Mouse (Mus musculus): ENCODE measurements around the gene Gm1043. TPM values are rescaled to one million over a fixed set of nuclear protein-coding genes. Genes with fewer than 3 reads are reported as not detected.

Gene Gm1043
- polyA plus RNA-seq, 1 experiment from 2014 or later, result 0.05 TPM

DNA sequence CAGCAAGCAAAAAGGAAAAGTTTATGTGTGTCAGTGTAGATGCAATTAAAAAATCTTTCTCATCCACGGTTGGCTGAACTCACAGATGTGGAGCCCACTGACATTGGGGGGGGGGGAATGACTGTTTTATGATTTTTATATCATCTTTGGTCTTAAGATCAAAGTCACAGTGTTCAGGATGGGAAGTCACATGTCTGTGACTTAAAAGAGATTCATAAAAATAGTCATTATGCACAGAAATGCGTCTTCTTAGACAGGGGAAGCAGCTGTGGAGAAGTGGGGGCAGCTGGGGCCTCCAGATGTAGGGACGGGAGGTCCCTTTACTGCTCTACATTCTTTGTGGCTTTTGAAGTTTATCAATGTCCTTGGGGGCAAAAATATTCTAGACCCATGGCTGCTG lies 28.7 kb upstream of the Gm1043 start:
- H3K4me1 ChIP-seq (ENCODE audit: control insufficient read depth, insufficient read depth, low read length), result no peaks in the 10 kb centered on the region
- no peak overlapping the region for H3K27ac ChIP-seq (ENCODE audit: low read length)
- 64% methylated on average over 3 of the region's 3 CpGs for WGBS
- H3K9me3 ChIP-seq (replicated peaks; ENCODE audit: control insufficient read depth, low read length), result no peaks in the 10 kb centered on the region
- no peaks in the 10 kb centered on the region for H3K27me3 ChIP-seq (ENCODE audit: control insufficient read depth, insufficient read depth, low read length)
- no peak overlapping the region for H3K4me3 ChIP-seq (replicated peaks; ENCODE audit: low read length)
- no peaks in the 10 kb centered on the region for H3K36me3 ChIP-seq (ENCODE audit: control insufficient read depth, insufficient read depth, low read length)
- no peak for ATAC-seq (ENCODE audit: insufficient read depth, low FRiP score)
- no peak overlapping the region for H3K4me2 ChIP-seq (ENCODE audit: low read depth, low read length)
- no peak overlapping the region for H3K9ac ChIP-seq (ENCODE audit: low read length)

DNA sequence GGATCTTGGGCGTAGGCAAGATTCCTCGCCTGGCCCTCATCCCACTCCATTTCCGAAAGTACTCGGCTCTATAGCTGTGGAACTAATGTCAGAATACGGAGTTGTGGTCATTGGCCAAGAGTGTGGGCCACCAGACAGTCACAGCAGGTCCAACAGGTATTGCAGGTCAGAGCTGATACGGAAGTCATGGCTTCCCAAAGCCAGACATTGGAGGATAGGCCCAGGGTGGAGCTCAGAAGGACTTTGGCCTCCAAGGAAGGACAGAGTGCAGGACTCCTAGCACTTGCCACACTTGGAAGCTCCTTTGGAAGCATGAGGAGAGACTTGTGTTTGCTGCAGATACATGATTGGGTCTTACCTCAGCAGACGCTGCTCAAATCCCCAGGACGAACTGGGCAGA lies 23.6 kb upstream of the Gm1043 start:
- Histone ChIP-seq H3K4me2 (ENCODE audit: low read depth, low read length) (no peak overlapping the region), H3K27me3 (ENCODE audit: control insufficient read depth, insufficient read depth, low read length) (no peaks in the 10 kb centered on the region), H3K4me1 (ENCODE audit: control insufficient read depth, insufficient read depth, low read length) (peaks cover 5% of the 10 kb centered on the region; the same call in 1 of the 2 replicates), H3K9ac (ENCODE audit: low read length) (no peak overlapping the region), H3K36me3 (ENCODE audit: control insufficient read depth, insufficient read depth, low read length) (no peaks in the 10 kb centered on the region), H3K27ac (ENCODE audit: low read length) (peak overlapping the region; percentile 38; the same call in 1 of the 2 replicates), H3K4me3 (replicated peaks; ENCODE audit: low read length) (no peak overlapping the region), H3K9me3 (replicated peaks; ENCODE audit: control insufficient read depth, low read length) (no peaks in the 10 kb centered on the region)
- whole genome bisulfite sequencing, result 74% methylated on average over 8 of the region's 8 CpGs
- ATAC-seq (ENCODE audit: insufficient read depth, low FRiP score), result peak; percentile 81

DNA sequence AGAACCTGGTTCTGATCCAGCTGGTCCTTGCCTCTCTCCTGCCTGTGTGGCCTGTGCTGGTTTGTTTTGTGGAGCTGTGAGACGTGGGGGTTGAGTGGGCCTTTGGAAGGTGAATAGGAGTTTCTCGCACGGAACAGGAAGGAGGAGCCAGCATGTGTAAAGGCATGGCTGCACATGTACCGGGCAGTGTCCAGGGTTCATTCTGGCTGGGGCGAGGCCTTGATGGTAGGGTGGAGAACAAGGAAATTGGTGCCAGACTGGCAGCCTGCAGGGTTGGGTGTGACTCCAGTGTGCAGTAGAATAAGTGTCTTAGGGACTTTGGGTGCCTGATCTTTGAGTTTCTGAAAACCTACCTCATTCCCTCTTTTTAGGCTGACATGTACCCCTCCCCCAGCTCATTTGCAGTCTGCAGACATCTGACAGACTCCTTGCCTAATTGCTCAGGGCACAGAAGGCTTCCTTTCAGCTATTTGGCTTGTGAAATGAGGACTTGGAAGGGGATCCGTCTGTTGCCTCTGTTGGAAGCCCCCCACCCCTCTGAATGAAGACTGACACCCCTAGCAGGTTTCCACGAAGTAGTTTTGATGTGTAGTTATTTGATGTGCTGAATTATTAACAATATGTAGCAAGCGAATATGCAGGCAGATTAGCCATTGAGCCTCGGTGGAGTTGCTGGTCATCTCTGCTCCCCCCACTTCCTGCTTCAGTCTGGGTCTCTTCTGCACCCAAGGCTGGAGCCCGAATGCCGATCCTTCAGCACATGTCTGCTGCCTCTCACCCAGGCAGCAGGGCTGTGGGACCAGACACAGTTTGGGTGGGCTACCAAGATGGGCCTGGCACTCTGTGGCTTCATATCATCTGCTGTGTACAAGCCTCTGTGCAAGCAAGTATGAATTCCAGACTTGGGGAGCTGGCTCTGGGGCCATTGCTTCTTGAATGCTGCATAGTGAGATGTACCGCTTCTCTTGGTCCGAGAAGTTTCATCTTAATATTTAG lies 20.4 kb upstream of the Gm1043 start:
- Histone ChIP-seq H3K4me1 (ENCODE audit: control insufficient read depth, insufficient read depth, low read length) (peaks cover 5% of the 10 kb centered on the region; the same call in 1 of the 2 replicates), H3K4me3 (replicated peaks; ENCODE audit: low read length) (no peak overlapping the region), H3K27me3 (ENCODE audit: control insufficient read depth, insufficient read depth, low read length) (no peaks in the 10 kb centered on the region), H3K27ac (ENCODE audit: low read length) (peak overlapping the region; percentile 73; the same call in 1 of the 2 replicates), H3K9me3 (replicated peaks; ENCODE audit: control insufficient read depth, low read length) (no peaks in the 10 kb centered on the region), H3K36me3 (ENCODE audit: control insufficient read depth, insufficient read depth, low read length) (no peaks in the 10 kb centered on the region), H3K4me2 (ENCODE audit: low read depth, low read length) (no peak overlapping the region), H3K9ac (ENCODE audit: low read length) (no peak overlapping the region)
- peak; percentile 85; the same call in 1 of the 2 replicates for ATAC-seq (ENCODE audit: insufficient read depth, low FRiP score)
- WGBS, result 63% methylated on average over 13 of the region's 13 CpGs

DNA sequence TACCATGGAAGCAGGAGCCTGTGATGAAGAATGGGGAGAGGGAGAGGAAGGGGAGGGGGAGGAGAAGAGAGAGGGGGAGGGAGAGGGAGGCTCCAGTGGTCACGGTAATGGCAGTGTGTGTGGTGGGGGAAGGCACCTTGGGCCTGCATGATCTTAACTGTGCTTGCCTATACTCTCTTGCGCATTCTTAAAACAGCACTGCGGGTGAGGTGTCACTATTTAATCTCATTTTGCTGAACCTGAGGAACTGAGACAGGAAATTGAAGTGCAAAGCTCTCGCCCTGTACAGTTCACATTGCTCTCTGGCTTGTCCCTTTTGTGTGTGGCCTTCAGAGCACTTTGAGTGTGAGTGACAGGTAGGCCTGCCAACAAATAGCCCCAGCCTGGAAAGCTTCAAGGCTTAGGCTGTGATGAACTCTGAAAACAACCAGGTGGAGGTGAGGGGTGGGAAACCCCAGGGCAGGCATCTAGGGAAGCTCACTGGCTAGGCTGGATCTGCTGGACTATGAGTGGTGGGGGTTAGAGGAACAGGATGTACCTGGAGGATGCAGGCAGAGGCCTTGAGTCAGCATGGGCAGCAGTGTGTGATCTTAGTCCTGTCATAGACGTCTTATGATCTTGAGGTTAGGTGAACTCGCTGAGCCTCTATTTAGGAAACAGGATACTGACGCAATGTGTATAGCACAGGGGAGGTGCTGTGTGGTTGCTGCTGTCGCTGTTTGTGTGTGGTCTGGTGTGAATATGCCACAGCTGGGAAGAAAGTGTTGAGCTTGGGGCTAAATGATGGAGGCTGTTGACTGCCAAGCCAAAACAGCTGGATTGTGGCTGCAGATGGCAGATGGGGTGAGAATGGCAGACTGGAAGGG lies 18.2 kb upstream of the Gm1043 start:
- no peaks in the 10 kb centered on the region for H3K9me3 ChIP-seq (replicated peaks; ENCODE audit: control insufficient read depth, low read length)
- WGBS, result 55% methylated on average over 8 of the region's 8 CpGs
- no peaks in the 10 kb centered on the region for H3K27me3 ChIP-seq (ENCODE audit: control insufficient read depth, insufficient read depth, low read length)
- no peak for ATAC-seq (ENCODE audit: insufficient read depth, low FRiP score)
- H3K9ac ChIP-seq (ENCODE audit: low read length), result no peak overlapping the region
- H3K4me2 ChIP-seq (ENCODE audit: low read depth, low read length), result no peak overlapping the region
- no peak overlapping the region for H3K27ac ChIP-seq (ENCODE audit: low read length)
- no peak overlapping the region for H3K4me3 ChIP-seq (replicated peaks; ENCODE audit: low read length)
- no peaks in the 10 kb centered on the region for H3K36me3 ChIP-seq (ENCODE audit: control insufficient read depth, insufficient read depth, low read length)
- H3K4me1 ChIP-seq (ENCODE audit: control insufficient read depth, insufficient read depth, low read length), result peaks cover 5% of the 10 kb centered on the region; the same call in 1 of the 2 replicates

DNA sequence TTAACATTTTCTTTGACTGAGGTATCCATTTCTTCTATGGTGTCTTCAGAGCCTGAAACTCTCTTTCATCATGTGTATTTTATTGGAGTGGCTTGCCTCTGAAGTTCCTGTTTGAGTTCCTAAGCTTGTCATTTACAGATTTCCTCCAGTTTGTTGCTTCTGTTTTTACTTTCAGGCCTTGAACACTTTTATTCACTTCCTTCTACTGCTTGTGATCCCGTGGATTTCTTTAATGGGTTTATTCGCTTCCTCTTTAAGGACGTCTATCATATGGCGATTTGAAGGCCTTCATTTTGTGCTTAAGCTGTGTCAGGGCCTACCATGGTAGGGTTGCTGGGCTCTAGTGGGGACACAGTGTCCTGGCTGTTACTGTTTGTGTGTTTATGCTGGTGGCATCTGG lies 11.5 kb upstream of the Gm1043 start:
- Histone ChIP-seq H3K27me3 (ENCODE audit: control insufficient read depth, insufficient read depth, low read length) (no peaks in the 10 kb centered on the region), H3K4me1 (ENCODE audit: control insufficient read depth, insufficient read depth, low read length) (no peaks in the 10 kb centered on the region), H3K4me3 (replicated peaks; ENCODE audit: low read length) (no peak overlapping the region), H3K9ac (ENCODE audit: low read length) (no peak overlapping the region), H3K9me3 (replicated peaks; ENCODE audit: control insufficient read depth, low read length) (no peaks in the 10 kb centered on the region), H3K27ac (ENCODE audit: low read length) (no peak overlapping the region), H3K4me2 (ENCODE audit: low read depth, low read length) (no peak overlapping the region), H3K36me3 (ENCODE audit: control insufficient read depth, insufficient read depth, low read length) (no peaks in the 10 kb centered on the region)
- 84% methylated on average over 4 of the region's 4 CpGs for WGBS
- ATAC-seq (ENCODE audit: insufficient read depth, low FRiP score), result no peak

DNA sequence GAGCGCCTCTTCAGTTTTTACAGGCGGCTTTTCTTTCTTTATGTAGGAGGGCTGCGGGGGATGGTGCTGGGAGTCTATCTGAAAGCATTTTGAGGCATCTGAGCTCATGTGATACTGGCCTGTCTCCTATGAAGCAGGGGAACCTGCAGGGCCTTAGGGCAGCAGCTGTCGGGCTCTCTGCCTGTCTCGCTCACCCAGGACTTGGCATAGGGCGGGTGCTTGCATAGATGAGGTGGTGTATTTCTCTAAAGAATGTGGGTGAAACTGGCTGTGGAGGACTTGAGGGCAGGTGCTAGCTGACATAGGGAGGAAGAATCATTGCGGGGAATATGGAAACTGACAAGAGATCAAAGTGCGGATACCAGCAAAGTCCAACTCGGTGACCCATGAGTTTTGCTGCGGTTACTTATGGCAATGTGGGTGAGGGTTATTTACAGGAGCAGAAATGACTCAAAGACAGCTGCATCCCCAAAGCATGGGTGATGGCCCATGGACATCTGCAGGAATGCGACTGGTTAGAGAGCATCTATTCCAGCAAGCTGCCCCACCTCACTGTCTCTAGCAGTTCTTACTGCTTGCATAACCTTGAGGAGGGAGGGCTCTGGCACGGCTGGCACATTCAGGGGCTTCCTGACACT lies 8.4 kb upstream of the Gm1043 start:
- ATAC-seq (ENCODE audit: insufficient read depth, low FRiP score), result no peak
- WGBS, result 51% methylated on average over 12 of the region's 12 CpGs
- Histone ChIP-seq H3K4me1 (ENCODE audit: control insufficient read depth, insufficient read depth, low read length) (no peaks in the 10 kb centered on the region), H3K9me3 (replicated peaks; ENCODE audit: control insufficient read depth, low read length) (no peaks in the 10 kb centered on the region), H3K9ac (ENCODE audit: low read length) (no peak overlapping the region), H3K27me3 (ENCODE audit: control insufficient read depth, insufficient read depth, low read length) (no peaks in the 10 kb centered on the region), H3K4me3 (replicated peaks; ENCODE audit: low read length) (no peak overlapping the region), H3K4me2 (ENCODE audit: low read depth, low read length) (no peak overlapping the region), H3K27ac (ENCODE audit: low read length) (no peak overlapping the region), H3K36me3 (ENCODE audit: control insufficient read depth, insufficient read depth, low read length) (no peaks in the 10 kb centered on the region)

DNA sequence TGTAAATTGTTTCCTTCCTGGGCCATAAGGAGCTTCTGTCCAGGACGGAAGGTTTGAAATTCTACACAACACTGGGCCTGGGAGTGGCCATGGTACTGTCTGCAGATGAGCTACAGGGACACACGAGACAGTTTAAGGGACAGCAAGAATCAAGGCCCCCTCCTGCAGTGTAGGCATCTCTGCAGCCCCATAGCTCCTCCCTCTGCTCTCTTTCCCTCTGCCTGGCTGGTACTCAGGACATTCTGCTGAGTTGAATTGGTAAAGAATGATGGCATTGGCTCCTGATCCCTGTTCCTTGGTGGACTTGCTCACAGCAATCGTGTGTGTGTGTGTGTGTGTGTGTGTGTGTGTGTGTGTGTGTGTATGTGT lies 7.9 kb upstream of the Gm1043 start:
- no peak overlapping the region for H3K9ac ChIP-seq (ENCODE audit: low read length)
- H3K4me3 ChIP-seq (replicated peaks; ENCODE audit: low read length), result no peak overlapping the region
- 39% methylated on average over 3 of the region's 3 CpGs for WGBS
- H3K36me3 ChIP-seq (ENCODE audit: control insufficient read depth, insufficient read depth, low read length), result no peaks in the 10 kb centered on the region
- H3K27ac ChIP-seq (ENCODE audit: low read length), result no peak overlapping the region
- no peak overlapping the region for H3K4me2 ChIP-seq (ENCODE audit: low read depth, low read length)
- no peak for ATAC-seq (ENCODE audit: insufficient read depth, low FRiP score)
- H3K27me3 ChIP-seq (ENCODE audit: control insufficient read depth, insufficient read depth, low read length), result no peaks in the 10 kb centered on the region
- H3K9me3 ChIP-seq (replicated peaks; ENCODE audit: control insufficient read depth, low read length), result no peaks in the 10 kb centered on the region
- no peaks in the 10 kb centered on the region; the same call in 1 of the 2 replicates for H3K4me1 ChIP-seq (ENCODE audit: control insufficient read depth, insufficient read depth, low read length)

DNA sequence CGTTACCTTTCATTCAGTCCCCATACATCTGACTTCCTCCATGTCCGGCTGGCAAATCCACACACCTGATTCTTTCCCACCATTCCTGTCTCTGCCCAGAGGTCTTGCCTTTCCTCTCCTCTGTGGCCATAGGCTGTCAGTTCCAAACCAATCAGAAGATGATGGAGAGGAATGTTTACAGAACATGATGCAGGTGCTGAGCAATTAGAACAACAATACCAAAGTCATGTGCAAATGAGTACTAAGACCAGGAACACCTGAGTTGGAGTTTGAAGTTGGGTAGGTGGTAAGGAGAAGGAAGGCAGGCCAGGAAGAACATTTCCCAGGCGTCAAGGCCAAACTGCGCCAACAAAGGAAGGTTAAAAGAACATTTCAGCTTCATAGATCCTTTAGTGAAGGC lies 5.7 kb upstream of the Gm1043 start:
- no peaks in the 10 kb centered on the region for H3K9me3 ChIP-seq (replicated peaks; ENCODE audit: control insufficient read depth, low read length)
- no peak overlapping the region for H3K4me2 ChIP-seq (ENCODE audit: low read depth, low read length)
- no peaks in the 10 kb centered on the region; the same call in none of the 2 replicates for H3K4me1 ChIP-seq (ENCODE audit: control insufficient read depth, insufficient read depth, low read length)
- no peak overlapping the region for H3K27ac ChIP-seq (ENCODE audit: low read length)
- no peaks in the 10 kb centered on the region for H3K36me3 ChIP-seq (ENCODE audit: control insufficient read depth, insufficient read depth, low read length)
- H3K27me3 ChIP-seq (ENCODE audit: control insufficient read depth, insufficient read depth, low read length), result no peaks in the 10 kb centered on the region
- WGBS, result 91% methylated on average over 4 of the region's 4 CpGs
- H3K9ac ChIP-seq (ENCODE audit: low read length), result no peak overlapping the region
- ATAC-seq (ENCODE audit: insufficient read depth, low FRiP score), result no peak
- H3K4me3 ChIP-seq (replicated peaks; ENCODE audit: low read length), result no peak overlapping the region

Data from stomach, embryonic 16.5 days (tissue).